Mouse (Mus musculus) lung, postnatal 14 days (tissue): Measurements from ENCODE around the gene Serinc2.
A peak's percentile ranks its signal among the peaks of the same experiment; 100 is the strongest.
"Not testable (repeated sequence)": the region's sequence is repeated elsewhere in the genome, so short reads cannot be mapped to it uniquely, and the experiment has no call there.

Experiments
- DNase-seq: peaks from one replicate; pipeline ENCODE4 v3.0.0; 2021

Gene Serinc2

DNA sequence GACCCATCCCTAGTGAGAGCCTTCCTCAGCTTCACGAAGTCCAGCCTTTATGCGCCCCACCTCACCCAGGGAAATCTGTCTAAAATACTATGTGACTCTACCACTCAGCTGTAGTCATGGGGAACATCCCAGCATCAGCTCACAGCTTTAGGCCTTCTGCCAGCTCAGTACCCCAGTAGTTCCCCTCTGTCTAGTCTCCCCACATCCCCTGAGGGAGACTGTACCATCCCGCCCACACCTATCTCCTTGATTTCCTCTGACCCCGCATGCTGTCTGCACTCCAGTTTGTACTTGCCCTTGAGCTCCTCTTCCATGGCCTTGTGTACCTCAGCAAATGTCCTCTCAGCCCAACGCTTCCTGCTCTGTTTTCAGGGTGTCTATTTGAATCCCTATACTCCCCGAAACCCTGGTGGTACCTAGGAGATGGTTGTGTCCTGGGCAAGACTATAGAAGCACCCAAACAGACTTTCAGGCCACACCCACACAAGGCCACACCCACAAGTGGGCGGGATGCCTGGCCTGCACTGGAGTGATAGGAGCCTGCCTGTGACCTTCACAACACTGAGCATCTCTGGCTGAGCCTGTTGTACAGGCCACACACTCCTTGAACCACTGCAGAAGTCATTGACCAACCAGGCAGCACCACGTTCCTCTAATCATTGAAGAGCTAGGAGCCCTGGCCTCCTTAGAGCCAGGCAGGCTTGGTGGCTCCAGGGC is 26.4 kb downstream of the Serinc2 start:
- peak; percentile 4 for DNase-seq

DNA sequence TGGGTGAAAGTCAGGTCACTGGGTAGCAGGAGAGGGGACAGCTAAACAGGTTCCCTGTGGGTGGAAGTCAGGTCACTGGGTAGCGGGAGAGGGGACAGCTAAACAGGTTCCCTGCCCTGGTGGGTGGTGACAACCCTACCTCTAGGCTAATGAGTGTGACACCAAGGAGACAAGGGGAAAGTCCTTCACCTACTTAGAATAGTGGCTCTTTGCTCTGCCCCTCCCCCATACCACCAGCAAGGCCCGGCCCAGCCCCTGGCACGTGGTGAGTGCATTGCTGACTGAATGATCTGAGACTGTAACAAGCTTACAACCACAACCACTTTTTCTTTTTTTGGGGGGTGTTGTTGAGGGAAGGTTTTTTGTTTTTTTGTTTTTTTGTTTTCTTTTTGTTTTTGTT is 27.2 kb downstream of the Serinc2 start:
- no peak for DNase-seq

DNA sequence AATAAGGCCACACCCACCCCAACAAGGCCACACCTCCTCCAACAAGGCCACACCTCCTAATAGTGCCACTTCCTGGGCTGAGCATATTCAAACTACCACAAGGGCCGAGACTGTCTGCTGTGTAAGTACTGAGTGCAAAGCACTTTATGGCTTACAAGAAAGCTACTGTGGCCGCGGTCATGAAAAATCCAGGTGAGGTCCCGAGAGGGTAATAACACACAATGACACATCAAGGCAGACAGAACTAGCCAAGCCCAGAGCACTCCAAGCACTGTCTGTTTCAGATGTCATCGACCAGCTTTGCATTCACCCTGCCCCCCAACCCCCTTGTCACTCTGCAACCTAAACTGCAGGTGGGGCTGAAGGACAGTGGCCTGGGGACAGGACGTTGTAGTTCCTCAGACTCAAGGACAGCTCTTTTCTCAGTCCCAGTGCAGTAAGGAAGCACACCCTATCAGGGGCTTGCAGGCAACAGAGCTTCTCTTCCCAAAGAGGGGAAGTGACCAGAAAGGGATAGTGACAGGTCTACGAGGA is 27.8 kb downstream of the Serinc2 start:
- no peak for DNase-seq

- no peak for DNase-seq
Observed at GRCm38 (mm10) chr4:130248636-130249035, 30.4 kb downstream of the Serinc2 start.

DNA sequence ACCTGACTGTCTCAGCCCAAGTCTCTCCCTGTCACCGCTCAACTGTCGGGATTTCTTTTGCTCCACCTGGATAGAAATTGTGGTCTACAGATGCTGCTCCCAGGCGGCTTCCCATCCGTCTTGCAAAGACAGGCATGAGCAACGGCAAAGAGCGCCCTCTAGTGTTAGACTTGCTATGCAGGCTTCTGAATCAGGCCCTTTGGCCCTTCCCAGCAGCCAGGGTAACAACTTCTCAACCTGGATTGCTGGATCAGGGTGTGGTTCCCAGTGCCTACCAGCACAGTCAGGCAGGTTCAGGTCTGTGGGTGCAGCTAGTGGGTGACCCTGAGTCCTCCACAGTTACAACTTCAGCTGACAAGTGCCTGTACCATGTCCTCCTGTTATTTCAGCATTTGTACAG is 32.9 kb downstream of the Serinc2 start:
- DNase-seq = peak; percentile 84

DNA sequence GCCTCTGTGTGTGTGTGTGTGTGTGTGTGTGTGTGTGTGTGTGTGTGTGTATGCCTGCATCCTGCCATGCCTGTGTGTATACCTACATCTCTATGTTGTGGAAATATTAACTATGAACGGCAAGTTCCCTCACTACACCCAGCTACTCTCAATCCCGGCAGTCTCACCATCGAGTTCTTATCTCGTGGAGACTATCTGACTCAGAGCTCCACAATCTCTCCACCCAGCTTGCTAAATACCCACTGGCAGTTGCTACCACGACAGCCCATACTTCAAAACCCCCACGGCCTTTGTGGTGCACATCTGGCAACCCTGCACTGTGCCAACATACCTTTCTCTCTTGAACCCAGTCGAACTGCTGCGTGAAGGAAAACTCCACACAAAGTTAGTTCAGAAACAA is 34.3 kb downstream of the Serinc2 start:
- no peak for DNase-seq

- DNase-seq = not testable (repeated sequence)
Observed at GRCm38 (mm10) chr4:130243621-130244020, 35.4 kb downstream of the Serinc2 start.

- DNase-seq = no peak
Observed at GRCm38 (mm10) chr4:130242956-130243355, 36.0 kb downstream of the Serinc2 start.

GRCm38 (mm10) chr4:130240695-130241094 is 38.3 kb downstream of the Serinc2 start:
- DNase-seq = no peak

DNA sequence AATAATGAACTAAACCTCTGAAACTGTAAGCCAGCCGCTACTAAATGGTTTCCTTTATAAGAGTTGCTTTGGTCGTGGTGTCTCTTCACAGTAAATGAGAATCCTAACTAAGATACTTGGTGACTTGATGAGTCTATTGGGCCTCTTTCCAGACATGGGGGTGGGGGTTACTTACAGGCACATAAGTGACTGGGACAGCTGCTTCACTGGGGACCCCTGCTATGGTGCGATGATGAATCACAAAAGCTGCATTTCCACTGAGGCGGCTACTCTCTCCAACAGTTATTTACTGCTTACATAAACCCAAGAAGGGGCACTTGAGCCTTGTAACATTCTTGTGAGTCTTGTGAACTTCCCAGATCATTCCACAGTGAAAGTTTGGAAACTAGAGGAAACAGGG is 41.4 kb downstream of the Serinc2 start:
- DNase-seq = no peak

GRCm38 (mm10) chr4:130236361-130236760 is 42.6 kb downstream of the Serinc2 start:
- no peak for DNase-seq

DNA sequence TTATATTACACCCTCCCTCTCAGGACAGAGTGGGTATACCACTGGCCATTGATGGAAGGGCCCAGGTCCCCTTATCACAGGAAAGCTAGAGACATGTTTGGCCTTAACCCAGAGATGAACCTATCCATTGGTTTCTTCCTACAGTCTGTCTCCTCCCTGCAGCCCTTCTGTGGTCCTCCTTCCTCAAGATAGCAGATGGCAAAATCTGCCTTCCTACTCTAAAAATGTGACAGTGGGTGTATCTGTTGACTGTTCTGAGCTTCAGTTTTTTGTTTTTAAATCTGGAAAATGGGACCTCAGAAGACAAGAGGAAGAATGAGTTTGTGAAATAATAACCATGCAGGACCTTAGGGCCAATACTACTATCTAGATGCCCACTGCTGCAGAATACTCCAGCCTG is 54.9 kb downstream of the Serinc2 start:
- DNase-seq = no peak

- no peak for DNase-seq
Observed at GRCm38 (mm10) chr4:130222179-130222578, 56.8 kb downstream of the Serinc2 start, which contains the start of gene Gm853. Gene Gm853, minus strand, starts transcription at chr4:130222401.

DNA sequence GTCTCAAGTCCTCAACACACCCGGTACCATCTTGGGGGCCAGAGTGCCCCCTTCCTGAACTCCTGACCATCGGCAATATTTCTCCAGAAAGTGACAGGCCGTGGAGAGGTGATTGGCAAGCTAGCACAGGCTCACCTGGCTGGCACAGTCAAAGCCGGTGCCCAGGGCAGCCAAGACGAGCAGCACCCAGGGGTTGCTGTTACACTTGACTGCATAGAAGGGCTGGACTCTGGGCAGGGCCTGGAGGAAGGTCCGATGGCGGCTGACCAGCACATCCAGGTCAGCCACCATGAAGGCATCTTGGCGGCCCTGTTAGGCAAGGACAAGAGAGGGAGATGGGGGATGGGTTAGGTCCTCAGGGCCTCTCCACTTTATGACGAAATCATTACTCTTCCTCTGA is 58.8 kb downstream of the Serinc2 start:
- no peak for DNase-seq

DNA sequence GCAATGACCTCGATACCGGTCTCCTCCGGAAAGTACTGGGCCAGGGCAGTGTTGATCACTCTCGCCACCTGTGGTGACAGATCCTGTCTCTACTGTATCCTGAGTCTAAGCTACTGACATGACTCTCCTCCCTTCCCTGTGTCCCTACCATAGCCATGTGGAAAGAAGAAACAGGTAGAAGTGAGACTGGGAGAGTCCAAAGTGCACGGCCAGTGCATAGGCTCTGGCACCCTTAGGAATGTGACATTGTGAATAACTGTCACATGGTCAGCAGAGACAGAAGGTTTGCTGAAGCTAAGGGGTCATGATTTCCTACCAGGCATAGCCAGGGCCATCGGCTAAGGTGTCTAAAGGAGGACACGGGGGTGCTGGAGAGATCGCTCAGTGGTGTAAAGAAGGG is 63.6 kb downstream of the Serinc2 start:
- no peak for DNase-seq

- no peak for DNase-seq
Observed at GRCm38 (mm10) chr4:130213857-130214256, 65.1 kb downstream of the Serinc2 start.

- no peak for DNase-seq
Observed at GRCm38 (mm10) chr4:130213197-130213596, 65.8 kb downstream of the Serinc2 start.

- DNase-seq = no peak
Observed at GRCm38 (mm10) chr4:130212421-130212820, 66.6 kb downstream of the Serinc2 start.

DNA sequence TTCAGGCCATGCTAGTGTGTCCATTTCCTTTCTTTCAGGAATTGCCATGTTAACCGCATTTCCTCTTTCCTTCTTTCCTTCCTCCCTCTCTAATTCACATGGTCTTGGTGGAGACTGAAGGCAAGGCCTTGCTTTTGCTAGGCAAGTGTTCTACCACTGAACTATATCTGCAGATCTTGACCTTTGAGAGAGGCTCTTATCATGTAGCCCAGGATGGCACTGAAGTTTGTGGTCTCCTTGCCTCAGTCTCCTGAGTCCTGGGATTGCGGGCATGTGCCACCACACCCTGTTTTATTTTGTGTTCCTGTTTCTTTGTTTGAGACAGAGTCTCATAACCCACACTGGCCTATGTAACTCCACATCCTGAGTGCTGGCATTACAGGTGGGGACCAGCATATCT is 67.1 kb downstream of the Serinc2 start:
- DNase-seq = no peak
